Mouse (Mus musculus) CH12.LX (cell line): ENCODE measurements at regions not wholly inside any gene's neighbourhood (a gene's known extent, or its start where the extent isn't known, plus 50 kb on each side); places are given as distances from the start of the nearest gene placed in this dataset.

Source experiments
- CTCF ChIP-seq, 2 experiments: IDR thresholded peaks in 1 of 2; conservative IDR thresholded peaks in 1 of 2; 2 replicates each; pipeline ENCODE4 v1.5.1; 2011 to 2012; ENCODE audit warnings: low read depth in 2 of 2, low read length in 2 of 2, improper control_type of control experiment in 1 of 2, inconsistent platforms in 1 of 2, mild to moderate bottlenecking in 1 of 2, moderate library complexity in 1 of 2
- EP300 ChIP-seq: IDR thresholded peaks from 2 replicates; pipeline ENCODE4 v1.6.1; 2011; ENCODE audit warnings: low read length, improper control_type of control experiment
- KAT2A ChIP-seq: IDR thresholded peaks from 2 replicates; pipeline ENCODE4 v1.6.1; 2012; ENCODE audit warnings: low read length, improper control_type of control experiment, inconsistent platforms; ENCODE audit not compliant: insufficient replicate concordance
- MAX ChIP-seq: IDR thresholded peaks from 2 replicates; pipeline ENCODE4 v1.6.1; 2011; ENCODE audit warnings: low read length, improper control_type of control experiment
- MYC ChIP-seq: IDR thresholded peaks from 2 replicates; pipeline ENCODE4 v1.6.1; 2011; ENCODE audit warnings: low read depth, mild to moderate bottlenecking, improper control_type of control experiment, low read length
- POLR2A ChIP-seq: IDR thresholded peaks from 2 replicates; pipeline ENCODE4 v1.6.1; 2011; ENCODE audit warnings: low read depth, mild to moderate bottlenecking, improper control_type of control experiment, low read length
- TBP ChIP-seq: conservative IDR thresholded peaks from 2 replicates; pipeline ENCODE4 v1.6.1; 2011; ENCODE audit warnings: low read depth, low read length, improper control_type of control experiment
- ZNF384 ChIP-seq: IDR thresholded peaks from 2 replicates; pipeline ENCODE4 v1.6.1; 2012; ENCODE audit warnings: low read depth, low read length, improper control_type of control experiment, inconsistent platforms

DNA sequence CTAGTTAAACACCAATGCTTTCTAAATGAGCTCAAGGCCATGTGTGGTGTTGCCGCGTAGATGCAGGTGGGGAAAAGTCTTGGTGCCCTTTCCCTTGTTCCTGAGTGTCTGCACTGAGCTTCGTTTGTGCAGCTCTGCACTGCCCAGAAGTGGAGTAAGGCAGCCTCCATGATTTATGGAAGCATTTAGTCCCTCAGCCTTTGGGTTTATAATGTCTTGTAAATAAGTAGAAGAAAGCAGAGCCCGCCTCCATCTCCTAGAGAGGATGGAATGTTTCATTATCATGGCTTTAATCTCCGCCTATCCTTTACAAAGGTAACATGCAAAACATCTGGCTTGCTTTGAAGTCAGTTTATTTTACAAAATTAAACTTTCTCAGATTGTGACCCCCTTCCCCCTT lies 105.5 kb upstream of the Ednra start:
- TF ChIP-seq POLR2A, result no peak
- TF ChIP-seq MAX, result no peak
- TF ChIP-seq ZNF384, result no peak
- TF ChIP-seq KAT2A, result no peak
- no peak for TF ChIP-seq CTCF (conservative IDR thresholded peaks at IDR 0.05 in 1 of 2, IDR thresholded peaks at IDR 0.05 in 1 of 2; ENCODE audit: low read depth in 2 of 2, low read length in 2 of 2)
- no peak for TF ChIP-seq EP300
- no peak for TF ChIP-seq TBP
- TF ChIP-seq MYC, result no peak
